Mouse (Mus musculus) yolk sac, embryonic 10.5 days (tissue): ENCODE measurements around the gene Col4a1.
A peak's percentile ranks its signal among the peaks of the same experiment; 100 is the strongest.

ENCODE experiments used
- DNase-seq: peaks from one replicate; pipeline ENCODE4 v3.0.0-alpha.2; 2017; ENCODE audit warnings: low spot score

The Col4a1 gene

GRCm38 (mm10) chr8:11298531-11299316 is 13.9 kb downstream of the Col4a1 start:
- DNase-seq = no peak

GRCm38 (mm10) chr8:11297141-11297838 is 15.3 kb downstream of the Col4a1 start:
- no peak for DNase-seq

DNA sequence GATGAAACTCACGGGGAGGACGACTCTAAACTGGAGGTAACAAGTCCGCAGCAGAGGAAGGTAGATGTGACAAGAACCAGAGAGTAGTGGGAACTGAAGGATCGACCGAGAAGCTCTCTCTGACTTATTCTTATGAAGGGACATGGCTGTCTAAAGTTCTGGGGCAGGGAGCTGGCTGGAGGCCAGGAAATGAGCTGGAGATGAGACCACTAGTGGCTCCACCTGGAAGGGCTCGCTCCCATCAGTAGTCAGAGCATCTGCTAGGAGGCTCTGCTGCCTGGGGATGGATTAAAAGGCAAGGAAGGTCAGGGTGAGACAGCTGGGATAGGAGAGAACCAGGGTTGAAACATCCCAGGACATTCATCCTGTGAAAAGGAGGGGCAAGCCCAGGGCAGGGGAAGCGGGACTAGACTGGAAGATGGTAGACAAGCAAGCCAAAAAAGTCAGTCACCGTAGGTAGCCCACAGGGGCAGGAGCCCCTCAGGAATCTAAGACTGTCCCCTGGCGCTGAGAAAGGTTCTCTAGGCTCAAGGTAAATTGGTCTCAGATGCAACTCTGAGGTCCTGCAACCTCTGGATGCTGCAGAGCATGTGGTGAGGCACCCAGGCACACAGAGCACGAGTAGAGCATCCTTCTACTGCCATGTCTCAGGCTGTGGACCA is 16.2 kb downstream of the Col4a1 start:
- no peak for DNase-seq

- DNase-seq = no peak
Observed at GRCm38 (mm10) chr8:11292611-11293010, 20.0 kb downstream of the Col4a1 start.

GRCm38 (mm10) chr8:11290533-11290932 is 22.1 kb downstream of the Col4a1 start:
- DNase-seq = no peak

DNA sequence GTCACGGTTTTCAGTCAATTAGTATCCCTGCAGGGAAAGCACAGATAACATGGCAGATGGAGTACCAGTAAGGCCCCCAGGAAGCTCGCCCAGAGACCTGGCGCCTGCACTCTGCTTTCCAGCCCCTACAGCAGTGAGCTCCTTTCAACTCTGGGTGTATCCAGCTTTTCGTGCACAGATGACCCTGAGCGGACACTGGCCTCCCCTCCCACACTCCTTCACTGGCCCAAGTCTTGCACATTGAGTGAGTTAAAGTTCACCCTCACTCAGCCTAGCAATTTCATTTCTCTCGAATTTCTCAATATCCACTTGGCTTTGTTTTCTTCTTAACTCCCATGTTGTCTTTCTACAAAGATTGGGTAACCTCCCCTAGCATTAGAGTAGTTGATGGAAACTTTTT is 24.3 kb downstream of the Col4a1 start:
- DNase-seq = no peak

DNA sequence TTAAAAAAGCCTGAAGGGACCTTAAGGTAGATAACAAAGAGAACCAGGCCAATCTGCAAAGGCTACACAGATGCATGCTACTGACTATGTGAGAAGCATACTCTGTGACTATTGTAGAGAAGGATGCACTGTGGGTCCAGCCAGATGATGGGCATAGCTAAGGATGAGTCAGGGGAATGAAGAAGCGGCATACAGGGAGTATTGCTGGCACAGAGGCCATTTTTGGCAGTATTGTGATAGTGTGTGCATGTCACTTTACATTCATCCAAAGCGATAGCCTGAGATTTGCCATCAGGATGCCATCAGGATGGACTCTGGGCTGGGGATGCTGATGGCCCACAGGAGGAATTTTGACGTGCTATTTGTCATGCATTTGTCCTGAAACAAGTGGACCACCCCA is 25.5 kb downstream of the Col4a1 start:
- no peak for DNase-seq

- no peak for DNase-seq
Observed at GRCm38 (mm10) chr8:11285437-11285836, 27.2 kb downstream of the Col4a1 start.

DNA sequence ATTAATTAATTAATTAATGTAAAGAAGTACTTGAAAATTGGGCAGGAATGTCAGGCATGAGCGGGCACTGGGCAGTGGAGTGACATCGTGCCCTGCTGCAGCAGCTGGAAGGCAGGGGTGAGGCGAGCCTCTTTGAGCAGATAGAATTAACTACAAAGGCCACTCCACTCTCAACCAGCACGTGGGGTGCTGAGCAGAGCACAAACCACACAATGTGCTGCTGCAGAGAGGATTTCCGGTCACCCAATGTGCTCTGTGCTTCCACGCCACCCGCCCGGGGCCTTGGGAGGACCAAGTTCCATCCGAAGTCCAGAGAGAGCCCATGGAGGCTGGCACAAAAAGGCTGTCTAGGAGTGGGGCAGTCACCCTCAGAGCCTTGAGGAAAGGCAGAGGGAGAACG is 29.4 kb downstream of the Col4a1 start:
- no peak for DNase-seq

GRCm38 (mm10) chr8:11282696-11283095 is 29.9 kb downstream of the Col4a1 start:
- no peak for DNase-seq

GRCm38 (mm10) chr8:11282139-11282538 is 30.5 kb downstream of the Col4a1 start:
- DNase-seq = peak; percentile 71

GRCm38 (mm10) chr8:11280721-11281268 is 31.8 kb downstream of the Col4a1 start:
- DNase-seq = no peak

DNA sequence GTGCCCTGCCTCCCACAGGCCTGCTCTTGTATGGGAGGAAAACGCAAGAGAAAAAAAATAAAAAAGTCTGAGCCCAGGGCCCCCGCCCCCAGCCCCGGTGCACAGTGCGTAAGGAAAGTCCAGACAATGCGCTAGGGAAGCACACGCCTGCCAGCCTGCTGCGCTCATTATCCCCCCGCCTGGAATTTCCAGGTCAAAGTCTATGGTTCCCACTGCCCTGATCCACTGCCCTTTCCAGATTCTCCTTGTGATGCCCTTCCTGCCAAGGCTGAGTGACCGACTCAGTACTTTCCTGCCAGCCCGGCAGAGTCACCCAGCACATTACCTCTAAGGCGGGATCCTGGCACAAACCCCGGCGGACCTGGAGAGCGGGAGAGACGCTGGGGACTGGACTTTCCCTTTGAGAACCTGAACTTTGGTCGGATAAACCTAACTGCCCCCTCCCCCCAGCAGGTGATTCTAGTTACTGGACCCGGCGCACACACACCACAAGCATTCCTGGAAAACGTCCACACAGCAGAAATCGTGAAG is 33.3 kb downstream of the Col4a1 start:
- DNase-seq = peak; percentile 90

- no peak for DNase-seq
Observed at GRCm38 (mm10) chr8:11278101-11278611, 34.5 kb downstream of the Col4a1 start.

DNA sequence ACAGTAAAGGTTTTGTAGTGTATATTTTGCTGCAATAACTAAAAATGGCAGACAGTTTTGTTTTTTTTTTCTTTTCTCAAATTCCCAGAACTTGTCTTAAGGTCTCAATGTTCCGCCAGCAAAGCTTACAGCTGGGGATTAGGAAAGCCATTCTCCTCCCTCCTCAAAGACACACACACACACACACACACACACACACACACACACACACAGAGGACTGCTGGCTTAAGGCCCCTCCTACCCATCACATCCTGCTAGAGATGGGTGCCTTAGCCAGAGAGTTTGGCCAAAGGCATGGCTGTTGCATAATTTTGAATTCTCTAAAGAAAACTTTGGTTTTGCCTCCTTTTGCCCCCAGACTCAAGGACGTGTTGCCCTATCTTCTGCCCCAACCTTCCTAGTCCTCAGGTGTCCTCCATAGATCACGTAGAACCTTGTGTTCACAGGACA is 35.0 kb downstream of the Col4a1 start:
- DNase-seq = no peak

DNA sequence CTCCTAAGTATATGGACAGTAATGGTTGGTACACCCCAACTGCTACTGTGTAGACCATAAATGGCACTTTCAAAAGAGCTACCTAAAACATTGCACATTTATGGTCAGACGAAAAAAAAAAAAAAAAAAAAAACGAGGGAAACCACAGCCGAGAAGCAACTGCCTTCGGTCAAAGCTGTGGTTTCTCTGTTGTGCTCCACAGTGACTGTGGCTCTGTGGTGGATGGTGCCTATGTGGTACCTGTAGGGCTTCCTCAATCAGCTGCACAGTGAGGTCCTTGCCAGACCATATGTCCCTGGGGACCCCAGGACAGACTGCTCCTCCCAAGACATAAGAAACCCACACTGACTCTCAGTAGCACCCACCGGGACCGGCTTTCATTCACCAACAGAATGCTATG is 36.3 kb downstream of the Col4a1 start:
- DNase-seq = no peak

- peak; percentile 55 for DNase-seq
Observed at GRCm38 (mm10) chr8:11274415-11274814, 38.2 kb downstream of the Col4a1 start.

GRCm38 (mm10) chr8:11273506-11274158 is 39.0 kb downstream of the Col4a1 start:
- DNase-seq = no peak

GRCm38 (mm10) chr8:11272205-11272604 is 40.4 kb downstream of the Col4a1 start:
- DNase-seq = no peak

DNA sequence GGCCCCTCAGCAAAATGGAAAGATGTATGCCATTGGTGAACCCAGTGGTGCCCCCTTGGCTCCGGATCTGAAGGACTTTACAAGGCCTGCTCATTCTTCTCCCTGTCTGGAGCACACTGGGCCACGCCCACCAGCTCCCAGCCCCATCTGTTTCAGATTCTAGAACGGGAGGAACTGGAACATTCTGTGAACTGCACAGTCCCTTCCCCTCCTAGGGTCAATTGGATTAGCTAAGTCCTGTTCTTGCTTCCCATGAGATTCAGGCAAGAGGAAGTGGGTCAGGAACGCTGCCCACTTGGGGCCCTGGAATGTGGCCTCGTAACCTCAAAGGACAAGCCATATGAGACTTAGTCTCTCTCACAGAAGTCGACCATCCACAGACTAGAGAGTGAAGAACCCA is 41.8 kb downstream of the Col4a1 start:
- no peak for DNase-seq

DNA sequence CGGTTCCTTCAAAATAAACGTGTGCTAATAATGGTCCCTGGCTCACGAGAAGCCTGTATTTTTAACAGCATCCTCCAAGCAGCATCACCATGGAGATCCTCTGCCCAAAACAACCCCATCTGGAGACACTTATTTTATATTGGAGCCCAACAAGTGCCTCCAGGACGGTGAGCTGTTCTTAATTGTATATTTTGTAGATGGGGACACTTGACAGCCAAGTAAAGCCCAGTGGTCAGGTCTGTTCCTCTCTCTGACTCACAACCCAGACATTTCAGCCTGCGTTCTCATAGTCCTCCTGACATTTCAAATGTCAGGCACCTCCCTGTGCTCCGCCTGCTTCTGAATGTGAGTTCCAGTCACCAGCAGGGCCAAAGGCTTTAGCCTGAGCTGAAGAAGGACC is 43.9 kb downstream of the Col4a1 start:
- no peak for DNase-seq

DNA sequence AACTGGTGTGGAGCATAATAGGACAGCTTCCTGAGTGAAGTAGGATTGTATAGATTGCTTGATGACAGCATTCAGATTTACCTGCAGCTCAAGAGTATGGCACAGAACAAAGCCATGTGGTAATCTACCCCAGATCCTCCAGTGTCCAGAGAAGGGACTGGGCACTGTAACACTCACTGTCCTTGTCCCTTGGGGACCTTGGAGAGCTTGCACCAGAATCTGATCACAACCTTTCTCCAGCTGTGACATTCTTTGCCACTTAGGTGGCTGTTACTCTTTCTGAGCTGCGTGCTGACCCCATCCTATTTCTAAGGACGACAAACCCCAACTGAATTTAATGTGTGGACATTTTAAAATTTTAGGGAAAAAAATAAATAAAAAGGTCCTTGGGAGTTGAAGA is 46.2 kb downstream of the Col4a1 start:
- DNase-seq = no peak
